Mouse (Mus musculus): ENCODE data around the gene Fmnl3. TPM values are rescaled to one million over a fixed set of nuclear protein-coding genes. Genes with fewer than 3 reads are reported as not detected.

Fmnl3 gene
- polyA plus RNA-seq, 1 experiment from 2014 or later, result 9.3 TPM

GRCm38 (mm10) chr15:99320168-99320674 is 50.1 kb downstream of the Fmnl3 start:
- ATAC-seq (ENCODE audit: low read depth), result no peak
- Histone ChIP-seq H3K27me3 (no peaks in the 10 kb centered on the region), H3K4me2 (no peak overlapping the region), H3K27ac (replicated peaks) (peak overlapping the region; percentile 6), H3K4me3 (no peak overlapping the region), H3K9ac (no peak overlapping the region), H3K36me3 (peaks cover 92% of the 10 kb centered on the region), H3K4me1 (replicated peaks) (no peaks in the 10 kb centered on the region; the same call in 1 of the 2 replicates), H3K9me3 (no peaks in the 10 kb centered on the region)
- 84% methylated on average over 10 of the region's 10 CpGs for WGBS

DNA sequence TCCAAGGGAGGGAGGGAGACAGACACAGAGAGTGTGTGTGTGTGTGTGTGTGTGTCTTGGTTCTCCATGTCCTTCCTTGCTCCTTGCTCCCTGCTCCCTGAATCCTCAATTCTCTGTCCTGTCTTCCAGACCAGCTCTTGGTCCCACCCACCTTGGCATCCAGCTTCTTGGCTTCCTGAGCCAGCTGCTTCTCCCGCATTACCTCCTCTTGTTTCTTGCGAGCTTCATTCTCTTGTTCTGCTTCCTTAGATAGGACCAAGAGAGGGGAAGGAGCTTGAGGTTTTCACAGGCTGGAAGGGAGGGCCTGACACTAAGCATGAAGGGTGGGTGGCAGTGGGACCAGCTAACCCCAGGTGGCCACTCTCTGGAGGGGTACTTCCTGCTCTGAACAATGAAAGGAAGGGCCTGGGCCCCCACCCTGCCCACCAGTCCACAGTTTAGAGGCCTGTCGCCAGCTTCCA is 50.8 kb downstream of the Fmnl3 start:
- no peak for ATAC-seq (ENCODE audit: low read depth)
- Histone ChIP-seq H3K9me3 (no peaks in the 10 kb centered on the region), H3K4me3 (no peak overlapping the region), H3K9ac (no peak overlapping the region), H3K4me2 (no peak overlapping the region), H3K27me3 (no peaks in the 10 kb centered on the region), H3K4me1 (replicated peaks) (no peaks in the 10 kb centered on the region; the same call in 1 of the 2 replicates), H3K27ac (replicated peaks) (peak overlapping the region; percentile 54; the same call in 1 of the 2 replicates), H3K36me3 (peaks cover 92% of the 10 kb centered on the region)
- WGBS, result 82% methylated on average over 3 of the region's 3 CpGs

DNA sequence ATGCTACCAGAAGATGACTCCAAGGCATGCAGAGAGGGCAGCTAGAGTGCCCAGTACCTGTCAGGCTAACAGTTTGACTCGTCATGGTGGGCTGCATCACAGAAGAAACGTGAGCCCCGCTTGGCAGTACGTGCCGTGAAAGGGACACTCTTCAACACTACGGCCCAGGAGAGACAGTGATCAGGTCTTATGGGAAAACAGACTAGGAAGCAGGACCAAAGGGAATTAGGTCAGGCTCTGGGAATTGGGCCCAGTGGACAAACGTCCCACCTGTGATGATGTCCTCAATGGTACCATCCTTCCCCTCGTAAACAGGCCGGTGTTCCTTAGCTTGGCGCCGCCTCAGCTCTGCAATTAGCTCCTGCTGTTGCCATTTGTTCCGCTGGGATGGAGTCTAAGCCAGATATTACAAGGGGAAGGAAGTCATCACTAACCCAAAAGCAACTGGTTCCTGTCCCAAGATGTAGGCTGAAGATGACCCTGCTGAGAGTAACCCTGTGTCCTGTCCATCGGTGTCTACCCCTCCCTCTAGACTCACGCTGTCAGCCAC is 51.3 kb downstream of the Fmnl3 start:
- Histone ChIP-seq H3K9me3 (no peaks in the 10 kb centered on the region), H3K27ac (replicated peaks) (peak overlapping the region; percentile 80), H3K4me1 (replicated peaks) (no peaks in the 10 kb centered on the region; the same call in 1 of the 2 replicates), H3K9ac (no peak overlapping the region), H3K4me2 (no peak overlapping the region), H3K27me3 (no peaks in the 10 kb centered on the region), H3K36me3 (peaks cover 95% of the 10 kb centered on the region), H3K4me3 (no peak overlapping the region)
- no peak for ATAC-seq (ENCODE audit: low read depth)
- WGBS, result 75% methylated on average over 14 of the region's 14 CpGs

GRCm38 (mm10) chr15:99318071-99318470 is 52.2 kb downstream of the Fmnl3 start:
- no peaks in the 10 kb centered on the region for H3K27me3 ChIP-seq
- peak overlapping the region; percentile 80 for H3K27ac ChIP-seq (replicated peaks)
- peaks cover 99% of the 10 kb centered on the region for H3K36me3 ChIP-seq
- 0 out of 2 replicates have a peak overlapping the region, but pooled peaks have one; percentile 22 for H3K9ac ChIP-seq
- 87% methylated on average over 6 of the region's 6 CpGs for WGBS
- H3K4me3 ChIP-seq, result no peak overlapping the region
- no peaks in the 10 kb centered on the region; the same call in 1 of the 2 replicates for H3K4me1 ChIP-seq (replicated peaks)
- no peaks in the 10 kb centered on the region for H3K9me3 ChIP-seq
- no peak for ATAC-seq (ENCODE audit: low read depth)
- H3K4me2 ChIP-seq, result no peak overlapping the region

DNA sequence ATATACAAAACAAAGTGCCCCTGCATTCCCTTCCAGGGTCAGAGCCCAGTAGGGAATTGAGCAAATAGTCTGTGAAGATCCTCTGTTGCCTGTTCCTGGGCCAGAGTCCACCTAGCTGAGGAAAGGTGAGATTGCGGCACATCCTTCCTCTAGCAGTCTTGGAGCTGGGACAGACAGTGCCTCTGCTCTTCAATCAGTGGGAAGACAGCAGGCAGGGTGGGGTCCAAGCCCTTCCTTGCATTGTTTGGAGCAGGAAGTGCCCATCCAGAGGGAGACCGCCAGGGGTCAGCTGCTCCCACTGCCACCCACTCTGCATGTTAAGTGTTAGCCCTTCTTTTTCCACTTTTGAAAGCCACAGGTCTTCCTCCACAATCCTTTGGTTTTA is 53.0 kb downstream of the Fmnl3 start:
- Histone ChIP-seq H3K27me3 (no peaks in the 10 kb centered on the region), H3K4me2 (no peak overlapping the region), H3K9me3 (no peaks in the 10 kb centered on the region), H3K27ac (replicated peaks) (peak overlapping the region; percentile 80), H3K4me1 (replicated peaks) (no peaks in the 10 kb centered on the region; the same call in 1 of the 2 replicates), H3K9ac (peak overlapping the region; percentile 22; the same call in 1 of the 2 replicates), H3K36me3 (peaks cover 99% of the 10 kb centered on the region), H3K4me3 (no peak overlapping the region)
- ATAC-seq (ENCODE audit: low read depth), result peak; percentile 36; the same call in 1 of the 2 replicates
- WGBS, result 90% methylated on average over 2 of the region's 2 CpGs

GRCm38 (mm10) chr15:99316314-99317266 is 53.7 kb downstream of the Fmnl3 start:
- no peaks in the 10 kb centered on the region for H3K9me3 ChIP-seq
- no peak overlapping the region for H3K4me2 ChIP-seq
- no peaks in the 10 kb centered on the region for H3K27me3 ChIP-seq
- 0 out of 2 replicates have a peak, but pooled peaks have one; percentile 40 for ATAC-seq (ENCODE audit: low read depth)
- H3K4me1 ChIP-seq (replicated peaks), result no peaks in the 10 kb centered on the region; the same call in 1 of the 2 replicates
- peak overlapping the region; percentile 80 for H3K27ac ChIP-seq (replicated peaks)
- 84% methylated on average over 16 of the region's 16 CpGs for WGBS
- H3K36me3 ChIP-seq, result peaks cover 99% of the 10 kb centered on the region
- peak overlapping the region; percentile 43; the same call in 1 of the 2 replicates for H3K9ac ChIP-seq
- H3K4me3 ChIP-seq, result no peak overlapping the region

DNA sequence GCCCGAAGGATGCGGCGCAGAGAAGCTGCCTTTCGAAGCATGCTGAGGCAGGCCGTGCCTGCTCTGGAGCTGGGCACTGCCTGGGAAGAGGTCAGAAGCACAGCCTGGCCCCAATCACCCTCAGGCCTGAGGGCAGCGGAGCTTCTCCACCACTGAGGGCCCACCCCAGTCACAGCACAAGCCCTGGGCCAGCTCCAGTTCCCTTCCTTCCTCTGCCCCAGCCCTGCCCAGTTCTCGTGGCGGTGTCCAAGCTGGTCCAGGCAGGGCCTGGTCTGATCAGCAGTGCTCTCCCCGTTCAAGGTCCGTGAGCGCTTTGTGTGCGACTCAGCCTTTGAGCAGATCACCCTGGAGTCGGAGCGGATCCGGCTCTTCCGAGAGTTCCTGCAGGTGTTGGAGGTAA is 55.4 kb downstream of the Fmnl3 start:
- Histone ChIP-seq H3K4me3 (no peak overlapping the region), H3K9ac (no peak overlapping the region), H3K27me3 (no peaks in the 10 kb centered on the region), H3K36me3 (peaks cover 98% of the 10 kb centered on the region), H3K27ac (replicated peaks) (no peak overlapping the region), H3K4me1 (replicated peaks) (no peaks in the 10 kb centered on the region; the same call in 1 of the 2 replicates), H3K4me2 (no peak overlapping the region), H3K9me3 (no peaks in the 10 kb centered on the region)
- 96% methylated on average over 16 of the region's 16 CpGs for WGBS
- no peak for ATAC-seq (ENCODE audit: low read depth)

DNA sequence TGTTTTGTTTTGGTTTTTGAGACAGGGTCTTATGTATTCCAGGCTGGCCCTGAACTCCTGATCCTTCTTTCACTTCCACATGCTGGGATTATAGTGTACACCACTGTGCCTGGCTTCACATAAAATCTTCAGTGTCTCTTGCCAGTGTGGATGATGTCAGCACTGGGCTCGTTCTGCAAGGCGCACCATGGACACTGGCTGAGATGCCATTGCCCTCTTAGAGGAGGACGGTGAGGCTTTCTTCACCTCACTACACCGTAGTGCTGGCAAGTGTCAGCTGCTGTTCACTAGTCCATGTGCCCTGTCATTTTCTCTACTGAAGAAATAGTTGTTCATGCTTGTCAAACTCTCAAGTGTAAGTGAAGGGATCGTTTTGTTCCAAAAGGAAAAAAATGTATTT is 59.7 kb downstream of the Fmnl3 start:
- H3K36me3 ChIP-seq, result peaks cover 99% of the 10 kb centered on the region
- no peak for ATAC-seq (ENCODE audit: low read depth)
- no peak overlapping the region for H3K9ac ChIP-seq
- H3K4me1 ChIP-seq (replicated peaks), result no peaks in the 10 kb centered on the region; the same call in 1 of the 2 replicates
- no peak overlapping the region for H3K4me3 ChIP-seq
- no peaks in the 10 kb centered on the region for H3K9me3 ChIP-seq
- H3K27ac ChIP-seq (replicated peaks), result no peak overlapping the region
- H3K27me3 ChIP-seq, result no peaks in the 10 kb centered on the region
- no peak overlapping the region for H3K4me2 ChIP-seq
- WGBS, result 92% methylated on average over 5 of the region's 5 CpGs

DNA sequence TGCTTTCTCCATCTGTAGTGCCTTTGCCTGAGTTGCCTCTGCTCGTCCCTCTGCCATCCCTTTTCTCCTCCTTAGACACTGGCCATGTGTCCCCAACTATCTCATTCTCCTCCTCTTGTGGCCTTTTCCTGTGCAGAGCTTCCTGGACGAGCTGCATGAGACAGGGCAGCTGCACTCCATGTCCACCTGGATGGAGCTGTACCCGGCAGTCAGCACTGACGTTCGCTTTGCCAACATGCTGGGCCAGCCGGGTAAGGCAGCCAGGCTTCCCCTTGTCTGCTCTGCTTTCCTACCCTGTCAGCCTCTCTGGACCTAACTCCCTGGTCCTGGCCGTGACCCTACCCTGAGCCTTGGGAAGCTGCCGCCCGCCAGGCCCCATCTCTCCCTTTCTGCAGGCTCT is 60.7 kb downstream of the Fmnl3 start:
- no peaks in the 10 kb centered on the region for H3K9me3 ChIP-seq
- peaks cover 99% of the 10 kb centered on the region for H3K36me3 ChIP-seq
- H3K9ac ChIP-seq, result no peak overlapping the region
- no peak overlapping the region for H3K4me2 ChIP-seq
- no peaks in the 10 kb centered on the region for H3K27me3 ChIP-seq
- no peak for ATAC-seq (ENCODE audit: low read depth)
- 94% methylated on average over 9 of the region's 9 CpGs for WGBS
- no peak overlapping the region for H3K27ac ChIP-seq (replicated peaks)
- no peak overlapping the region for H3K4me3 ChIP-seq
- H3K4me1 ChIP-seq (replicated peaks), result no peaks in the 10 kb centered on the region; the same call in 1 of the 2 replicates

DNA sequence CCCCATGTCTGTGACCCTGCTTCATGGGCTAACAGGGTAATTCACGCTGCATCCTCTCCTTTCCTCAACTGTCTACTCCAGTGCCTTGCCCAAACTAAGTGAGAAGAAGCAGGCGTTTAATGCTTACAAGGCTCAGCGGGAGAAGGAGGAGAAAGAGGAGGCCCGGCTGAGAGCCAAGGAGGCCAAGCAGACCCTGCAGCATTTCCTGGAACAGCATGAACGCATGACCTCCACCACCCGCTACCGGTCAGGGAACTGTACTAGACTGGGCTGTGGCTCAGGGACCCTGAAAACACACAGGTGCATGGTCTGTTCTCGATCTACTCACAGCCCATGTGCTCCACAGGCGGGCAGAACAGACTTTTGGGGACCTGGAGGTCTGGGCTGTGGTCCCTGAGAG is 62.8 kb downstream of the Fmnl3 start:
- 92% methylated on average over 9 of the region's 9 CpGs for WGBS
- H3K27me3 ChIP-seq, result no peaks in the 10 kb centered on the region
- peaks cover 89% of the 10 kb centered on the region for H3K36me3 ChIP-seq
- 0 out of 2 replicates have a peak, but pooled peaks cover 4% of the 10 kb centered on the region for H3K4me1 ChIP-seq (replicated peaks)
- no peak overlapping the region for H3K4me3 ChIP-seq
- no peak for ATAC-seq (ENCODE audit: low read depth)
- H3K9me3 ChIP-seq, result no peaks in the 10 kb centered on the region
- no peak overlapping the region for H3K9ac ChIP-seq
- H3K4me2 ChIP-seq, result no peak overlapping the region
- H3K27ac ChIP-seq (replicated peaks), result no peak overlapping the region

DNA sequence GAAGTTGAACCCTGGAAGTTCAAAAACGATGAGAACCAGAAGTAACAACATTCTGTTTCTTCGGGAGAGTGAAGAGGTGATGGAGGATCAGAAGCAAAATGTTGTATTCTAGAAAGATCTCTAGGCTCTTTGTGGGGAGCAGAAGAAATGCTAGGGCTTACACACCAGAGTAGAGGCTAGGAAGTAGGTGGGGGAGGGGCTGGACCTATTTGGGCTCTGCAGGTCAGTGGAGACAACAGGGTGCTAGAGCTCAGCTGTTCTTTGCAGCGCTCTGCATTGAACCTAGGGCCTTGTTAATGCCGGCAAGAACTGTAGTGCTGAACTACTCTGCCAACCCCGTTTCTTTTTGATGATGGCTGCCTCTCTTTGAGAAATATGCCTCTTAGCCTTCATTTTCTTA is 74.1 kb downstream of the Fmnl3 start:
- Histone ChIP-seq H3K27ac (replicated peaks) (peak overlapping the region; percentile 93; the same call in 1 of the 2 replicates), H3K9me3 (no peaks in the 10 kb centered on the region), H3K4me1 (replicated peaks) (peaks cover 28% of the 10 kb centered on the region), H3K9ac (peak overlapping the region; percentile 85), H3K4me3 (peak overlapping the region; percentile 72), H3K36me3 (no peaks in the 10 kb centered on the region), H3K27me3 (no peaks in the 10 kb centered on the region), H3K4me2 (peak overlapping the region; percentile 71)
- ATAC-seq (ENCODE audit: low read depth), result no peak
- WGBS, result 42% methylated on average over 5 of the region's 5 CpGs

DNA sequence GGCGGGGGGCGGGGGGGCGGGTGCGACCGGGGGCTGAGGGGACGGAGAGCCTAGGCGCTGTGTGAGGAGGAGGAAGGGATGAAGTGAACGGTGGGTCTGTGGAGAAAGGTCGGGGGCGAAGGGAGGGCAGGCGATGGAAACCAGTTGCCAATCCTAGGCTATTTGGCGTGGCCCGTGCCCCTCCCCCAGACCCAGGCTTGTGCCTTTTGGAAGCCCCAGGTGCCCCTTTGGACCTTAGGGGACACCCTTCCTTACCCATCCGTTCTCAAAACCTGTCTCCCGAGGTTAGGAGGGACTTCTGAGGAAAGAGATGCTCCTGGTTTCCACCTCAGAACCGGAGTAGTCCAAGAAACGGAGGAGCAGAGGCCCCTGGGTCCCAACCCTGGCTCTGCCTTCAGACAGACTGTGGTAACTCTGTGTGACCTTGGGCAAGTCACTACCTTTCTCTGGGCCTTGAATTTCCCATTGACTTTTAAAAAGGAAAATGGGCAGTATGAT is 74.7 kb downstream of the Fmnl3 start, which contains the start of gene Fam186b:
Gene Fam186b, minus strand, starts transcription at position 405 of the 498 bp plus-strand sequence.
- H3K4me2 ChIP-seq, result peak within 1 kb of the TSS; percentile 71
- under 1% methylated on average over 15 of the region's 17 CpGs for WGBS
- peak within 1 kb of the TSS; percentile 72 for H3K4me3 ChIP-seq
- H3K9ac ChIP-seq, result peak within 1 kb of the TSS; percentile 85
- H3K36me3 ChIP-seq, result no peaks in the 10 kb centered on the region
- peak within 1 kb of the TSS; percentile 93 for H3K27ac ChIP-seq (replicated peaks)
- H3K27me3 ChIP-seq, result no peaks in the 10 kb centered on the region
- peaks cover 28% of the 10 kb centered on the region for H3K4me1 ChIP-seq (replicated peaks)
- H3K9me3 ChIP-seq, result no peaks in the 10 kb centered on the region
- peak; percentile 74 for ATAC-seq (ENCODE audit: low read depth)
